Mouse (Mus musculus): Measurements from ENCODE around the gene 2010111I01Rik. TPM values are rescaled to one million over a fixed set of nuclear protein-coding genes. Genes with fewer than 3 reads are reported as not detected.
A peak's percentile ranks its signal among the peaks of the same experiment; 100 is the strongest.
"Not testable (repeated sequence)": the region's sequence is repeated elsewhere in the genome, so short reads cannot be mapped to it uniquely, and the experiment has no call there.

Gene 2010111I01Rik
- polyA plus RNA-seq, 1 experiment from 2014 or later = 16.5 TPM

DNA sequence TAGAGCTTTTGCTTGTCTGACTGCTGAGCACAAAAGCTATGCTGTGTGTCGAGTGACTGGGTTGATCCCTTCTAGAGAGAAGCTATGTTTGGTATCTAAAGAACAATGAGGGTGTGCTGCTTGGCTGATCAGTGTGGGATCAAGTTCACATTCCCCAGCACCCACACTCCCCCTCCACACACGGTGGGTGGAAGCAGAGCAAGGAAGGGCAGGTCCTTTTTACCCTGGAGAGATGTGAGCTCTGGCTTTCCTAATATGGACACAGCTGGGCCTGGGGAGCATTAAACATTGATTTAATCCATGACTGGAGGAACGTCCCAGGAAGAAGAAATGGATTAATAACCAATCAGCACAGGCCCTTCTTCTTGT is 267.0 kb downstream of the 2010111I01Rik start:
- Histone ChIP-seq H3K4me3 (replicated peaks) (no peak overlapping the region), H3K4me2 (no peak overlapping the region), H3K27me3 (no peaks in the 10 kb centered on the region), H3K9me3 (replicated peaks) (no peaks in the 10 kb centered on the region), H3K36me3 (no peaks in the 10 kb centered on the region), H3K4me1 (replicated peaks) (0 out of 2 replicates have a peak, but pooled peaks cover 6% of the 10 kb centered on the region), H3K9ac (no peak overlapping the region), H3K27ac (no peak overlapping the region)
- 0 out of 2 replicates have a peak, but pooled peaks have one; percentile 16 for ATAC-seq (ENCODE audit: low read depth)
- DNase-seq = no peak
- 35% methylated on average over 3 of the region's 3 CpGs for whole genome bisulfite sequencing (ENCODE audit: insufficient replicate concordance)

DNA sequence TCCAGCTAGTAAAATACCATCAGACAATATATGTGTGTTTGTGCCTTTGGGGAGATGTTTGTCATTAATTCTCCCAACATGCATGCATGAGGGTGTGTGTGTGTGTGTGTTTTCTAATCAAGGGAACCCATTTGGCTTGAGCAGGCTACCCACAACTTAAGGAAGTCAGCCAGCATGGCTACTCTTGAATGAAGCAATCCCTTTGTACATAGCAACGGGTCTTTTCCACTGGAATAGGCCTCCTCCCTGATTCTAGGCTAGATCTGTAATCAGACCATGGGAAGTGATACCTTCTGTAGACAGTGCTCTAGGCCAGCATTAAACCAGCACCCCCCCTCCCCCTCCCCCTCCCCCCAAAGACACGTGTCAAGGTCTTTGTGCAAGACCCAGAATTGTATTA is 267.9 kb downstream of the 2010111I01Rik start:
- H3K36me3 ChIP-seq = no peaks in the 10 kb centered on the region
- H3K9me3 ChIP-seq (replicated peaks) = no peaks in the 10 kb centered on the region
- no peak overlapping the region for H3K4me2 ChIP-seq
- H3K27me3 ChIP-seq = no peaks in the 10 kb centered on the region
- 51% methylated on average over 2 of the region's 2 CpGs for WGBS (ENCODE audit: insufficient replicate concordance)
- 0 out of 2 replicates have a peak, but pooled peaks cover 6% of the 10 kb centered on the region for H3K4me1 ChIP-seq (replicated peaks)
- no peak for DNase-seq
- H3K4me3 ChIP-seq (replicated peaks) = no peak overlapping the region
- H3K9ac ChIP-seq = no peak overlapping the region
- no peak overlapping the region for H3K27ac ChIP-seq
- ATAC-seq (ENCODE audit: low read depth) = no peak

DNA sequence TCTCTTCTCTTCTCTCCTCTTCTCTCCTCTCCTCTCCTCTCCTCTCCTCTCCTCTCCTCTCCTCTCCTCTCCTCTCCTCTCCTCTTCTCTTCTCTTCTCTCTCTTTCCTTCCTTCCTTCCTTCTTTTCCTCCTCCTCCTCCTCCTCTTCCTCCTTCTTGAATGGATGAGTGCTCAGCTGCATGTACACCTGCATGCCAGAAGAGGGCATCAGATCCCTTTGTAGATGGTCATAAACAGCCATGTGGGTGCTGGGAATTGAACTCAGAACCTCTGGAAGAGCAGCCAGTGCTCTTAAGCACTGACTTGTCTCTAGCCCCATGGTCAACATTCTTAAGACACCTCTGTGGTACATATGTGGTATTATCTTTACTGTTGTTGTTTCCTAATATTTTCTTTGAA is 269.8 kb downstream of the 2010111I01Rik start:
- H3K4me1 ChIP-seq (replicated peaks) = peaks cover 17% of the 10 kb centered on the region
- not testable (repeated sequence) for H3K36me3 ChIP-seq; H3K4me2 ChIP-seq; H3K9ac ChIP-seq; H3K27ac ChIP-seq; H3K27me3 ChIP-seq; H3K4me3 ChIP-seq (replicated peaks); H3K9me3 ChIP-seq (replicated peaks); ATAC-seq (ENCODE audit: low read depth); DNase-seq

DNA sequence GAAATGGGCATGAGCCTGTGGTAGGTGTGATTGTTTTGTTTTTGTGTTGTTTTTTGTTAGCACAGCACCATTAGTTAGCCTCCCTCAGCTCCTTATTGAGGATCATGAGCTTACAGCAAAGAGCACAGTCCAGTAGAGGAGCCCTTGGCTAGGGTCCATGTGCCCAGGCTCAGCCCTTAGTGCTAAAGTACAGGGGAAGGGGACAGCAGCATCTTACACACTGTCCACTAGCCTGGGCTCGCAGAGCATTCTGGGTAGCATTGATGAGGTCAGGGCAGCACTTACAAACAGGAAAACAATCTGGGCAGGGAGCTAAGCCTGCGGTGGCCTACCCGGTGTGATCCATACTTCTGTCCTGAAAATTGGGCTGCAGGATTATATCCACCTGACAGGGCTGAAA is 270.9 kb downstream of the 2010111I01Rik start:
- WGBS (ENCODE audit: insufficient replicate concordance) = 62% methylated on average over 3 of the region's 3 CpGs
- DNase-seq (no peak), ATAC-seq (ENCODE audit: low read depth) (no peak)
- no peak overlapping the region for H3K27ac ChIP-seq
- no peaks in the 10 kb centered on the region for H3K9me3 ChIP-seq (replicated peaks)
- no peak overlapping the region for H3K4me2 ChIP-seq
- H3K27me3 ChIP-seq = no peaks in the 10 kb centered on the region
- H3K4me1 ChIP-seq (replicated peaks) = peaks cover 24% of the 10 kb centered on the region
- no peaks in the 10 kb centered on the region for H3K36me3 ChIP-seq
- no peak overlapping the region for H3K4me3 ChIP-seq (replicated peaks)
- H3K9ac ChIP-seq = no peak overlapping the region

DNA sequence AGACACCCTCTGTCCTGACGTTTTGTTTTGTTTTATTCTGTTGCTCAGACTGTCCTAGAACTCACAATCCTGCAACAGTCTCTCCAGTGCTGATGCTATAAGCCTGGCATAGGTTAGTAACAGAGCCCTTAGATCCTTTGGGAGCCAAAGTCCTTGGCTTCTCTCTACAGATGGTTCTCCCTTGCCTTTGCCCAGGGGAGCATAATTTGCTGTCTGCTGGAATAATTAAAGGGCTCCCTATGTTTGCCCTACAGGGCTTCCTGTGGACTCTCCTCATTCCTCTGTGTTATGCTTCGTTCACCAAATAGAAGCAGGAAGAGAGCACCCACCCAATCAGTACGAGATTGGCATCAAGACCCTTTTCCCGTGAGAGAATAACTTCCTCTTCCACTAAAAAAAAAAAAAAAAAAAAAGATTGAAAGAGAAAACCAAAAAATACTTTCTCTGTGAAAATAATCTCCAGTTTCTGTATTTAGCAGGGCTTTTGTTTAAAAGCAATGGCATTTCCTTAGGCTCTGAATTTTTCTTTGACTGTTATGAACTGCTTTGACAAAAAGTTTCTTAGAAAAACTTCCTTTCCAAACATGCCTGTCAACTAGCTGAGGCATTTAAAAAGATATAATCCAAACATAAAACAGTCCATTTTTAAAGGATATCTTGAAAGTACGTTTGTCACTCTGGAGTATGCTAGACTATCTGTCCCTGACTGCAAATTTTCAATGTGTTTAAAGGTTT is 271.6 kb downstream of the 2010111I01Rik start:
- Histone ChIP-seq H3K27ac (no peak overlapping the region), H3K27me3 (no peaks in the 10 kb centered on the region), H3K9ac (no peak overlapping the region), H3K4me3 (replicated peaks) (no peak overlapping the region), H3K4me1 (replicated peaks) (peaks cover 32% of the 10 kb centered on the region), H3K36me3 (no peaks in the 10 kb centered on the region), H3K4me2 (no peak overlapping the region), H3K9me3 (replicated peaks) (no peaks in the 10 kb centered on the region)
- 24% methylated on average over 5 of the region's 5 CpGs for WGBS (ENCODE audit: insufficient replicate concordance)
- ATAC-seq (ENCODE audit: low read depth) = no peak
- no peak for DNase-seq

DNA sequence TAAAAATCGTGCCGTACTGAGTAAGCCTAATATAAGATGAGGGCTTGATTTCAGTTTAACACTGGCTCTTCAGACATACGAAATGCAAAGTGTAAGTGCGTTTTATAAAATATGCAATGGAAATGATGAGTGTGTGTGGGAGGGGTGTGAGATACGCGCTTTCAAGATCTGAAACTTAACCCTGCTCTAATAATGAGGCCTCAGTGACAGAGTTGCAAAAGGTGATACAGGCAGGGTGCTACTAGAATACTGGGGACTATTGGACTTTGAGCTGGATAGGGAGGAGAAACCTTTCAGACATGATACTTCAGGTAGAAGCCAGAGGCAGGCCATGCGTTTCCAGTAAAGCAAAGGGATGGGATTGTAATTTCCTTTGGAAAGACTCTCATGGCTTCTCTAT is 273.4 kb downstream of the 2010111I01Rik start:
- ATAC-seq (ENCODE audit: low read depth) (no peak), DNase-seq (no peak)
- no peaks in the 10 kb centered on the region for H3K36me3 ChIP-seq
- no peak overlapping the region for H3K9ac ChIP-seq
- H3K4me2 ChIP-seq = no peak overlapping the region
- H3K27me3 ChIP-seq = no peaks in the 10 kb centered on the region
- WGBS (ENCODE audit: insufficient replicate concordance) = 87% methylated on average over 7 of the region's 7 CpGs
- H3K27ac ChIP-seq = no peak overlapping the region
- peaks cover 46% of the 10 kb centered on the region for H3K4me1 ChIP-seq (replicated peaks)
- no peak overlapping the region for H3K4me3 ChIP-seq (replicated peaks)
- no peaks in the 10 kb centered on the region for H3K9me3 ChIP-seq (replicated peaks)

DNA sequence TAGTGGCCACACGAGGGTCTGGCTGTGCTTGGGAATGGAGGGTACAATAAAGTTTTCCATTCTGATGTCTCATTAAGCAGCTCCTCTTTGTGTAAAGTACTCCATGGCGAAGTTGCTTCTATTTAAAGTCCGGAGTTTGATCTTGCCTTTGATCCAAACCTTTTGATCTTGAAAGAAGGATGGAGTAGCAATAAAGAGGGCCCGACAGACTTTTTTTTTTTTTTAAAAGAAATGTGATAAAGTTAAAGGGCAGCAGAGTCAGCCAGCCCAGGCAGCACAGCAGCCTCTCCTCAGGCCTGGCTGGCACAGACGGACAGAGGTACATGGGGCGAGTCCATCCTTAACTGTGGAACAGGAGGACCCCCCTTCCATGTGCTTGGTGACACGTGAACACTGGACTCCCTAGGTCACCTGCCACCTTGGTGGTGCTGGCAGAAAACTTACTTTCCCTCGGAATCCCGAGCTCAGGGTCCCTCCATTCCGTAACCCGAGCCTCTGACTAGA is 274.7 kb downstream of the 2010111I01Rik start:
- H3K9me3 ChIP-seq (replicated peaks) = no peaks in the 10 kb centered on the region
- H3K36me3 ChIP-seq = no peaks in the 10 kb centered on the region
- H3K9ac ChIP-seq = peak overlapping the region; percentile 88
- 25% methylated on average over 11 of the region's 11 CpGs for WGBS (ENCODE audit: insufficient replicate concordance)
- peak overlapping the region; percentile 80 for H3K4me3 ChIP-seq (replicated peaks)
- H3K4me1 ChIP-seq (replicated peaks) = peaks cover 46% of the 10 kb centered on the region
- peak overlapping the region; percentile 94 for H3K4me2 ChIP-seq
- H3K27me3 ChIP-seq = no peaks in the 10 kb centered on the region
- H3K27ac ChIP-seq = peak overlapping the region; percentile 83; the same call in 1 of the 2 replicates
- peak; percentile 53 for ATAC-seq (ENCODE audit: low read depth)
- no peak for DNase-seq

DNA sequence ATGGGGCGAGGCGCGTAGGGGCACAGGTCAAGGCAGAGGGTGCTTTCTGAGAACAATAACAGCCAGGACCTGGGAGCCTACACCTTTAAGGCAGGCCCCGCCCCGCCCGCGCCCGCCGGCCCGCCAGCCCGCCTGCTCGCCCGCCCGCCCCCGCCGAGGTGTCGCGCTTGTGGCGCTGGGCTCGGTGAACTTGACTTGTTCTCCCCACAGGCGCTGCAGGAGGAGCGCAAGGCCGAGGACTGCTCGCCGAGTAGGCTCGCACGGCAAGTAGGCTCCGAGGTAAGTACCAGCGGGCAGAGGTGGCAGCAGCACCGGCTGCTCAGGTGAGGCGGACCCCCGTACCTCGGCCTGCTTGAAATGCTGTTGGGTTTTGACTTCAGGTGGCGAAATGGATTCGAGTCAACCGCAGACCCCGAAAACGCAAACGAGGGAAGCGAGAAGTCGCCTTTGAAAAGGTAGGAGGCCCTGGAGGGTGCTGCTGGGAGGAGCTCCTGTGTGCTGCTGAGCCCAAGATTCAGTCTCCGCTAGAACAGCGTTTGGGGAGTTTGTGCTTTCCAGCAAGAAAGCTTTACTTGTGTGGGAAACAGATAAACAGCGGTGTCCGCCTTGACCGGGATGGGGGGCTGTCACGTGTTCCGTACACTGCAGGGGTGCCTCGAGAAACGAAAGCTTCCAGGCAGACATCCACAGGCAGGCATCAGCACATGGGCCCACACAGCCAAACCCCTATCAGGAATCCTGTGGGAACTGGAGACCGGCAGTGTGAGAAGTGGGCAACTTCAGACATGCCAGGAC is 275.4 kb downstream of the 2010111I01Rik start:
- ATAC-seq (ENCODE audit: low read depth) = peak; percentile 89
- no peaks in the 10 kb centered on the region for H3K9me3 ChIP-seq (replicated peaks)
- H3K4me2 ChIP-seq = peak overlapping the region; percentile 94
- H3K27me3 ChIP-seq = no peaks in the 10 kb centered on the region
- under 1% methylated on average over 49 of the region's 51 CpGs for WGBS (ENCODE audit: insufficient replicate concordance)
- H3K36me3 ChIP-seq = no peaks in the 10 kb centered on the region
- H3K4me1 ChIP-seq (replicated peaks) = peaks cover 46% of the 10 kb centered on the region
- peak overlapping the region; percentile 80 for H3K4me3 ChIP-seq (replicated peaks)
- DNase-seq = peak; percentile 68
- H3K27ac ChIP-seq = peak overlapping the region; percentile 83
- H3K9ac ChIP-seq = peak overlapping the region; percentile 88

DNA sequence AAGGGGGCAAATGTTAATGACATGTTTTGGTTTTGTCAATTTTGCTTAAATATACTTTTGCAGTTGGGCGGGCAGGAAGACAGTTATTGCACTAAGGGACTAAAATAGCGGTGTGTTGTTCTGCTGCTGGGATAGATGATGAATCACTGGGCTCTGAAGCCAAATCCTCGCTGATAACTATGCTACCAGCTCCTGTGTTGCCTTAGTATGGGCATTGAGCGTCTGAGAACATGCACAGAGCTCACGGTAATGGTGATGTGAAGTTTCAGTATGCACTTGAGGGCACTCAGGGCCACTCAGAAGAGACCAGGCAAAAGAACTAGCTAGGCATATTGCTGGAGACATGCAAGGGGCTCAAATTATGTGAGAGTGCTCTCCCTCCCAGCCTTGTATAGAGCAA is 276.1 kb downstream of the 2010111I01Rik start:
- Histone ChIP-seq H3K9me3 (replicated peaks) (no peaks in the 10 kb centered on the region), H3K27ac (0 out of 2 replicates have a peak overlapping the region, but pooled peaks have one; percentile 83), H3K4me3 (replicated peaks) (peak overlapping the region; percentile 80), H3K4me2 (peak overlapping the region; percentile 94), H3K27me3 (no peaks in the 10 kb centered on the region), H3K9ac (peak overlapping the region; percentile 88), H3K36me3 (peaks cover 3% of the 10 kb centered on the region; the same call in 1 of the 2 replicates), H3K4me1 (replicated peaks) (peaks cover 43% of the 10 kb centered on the region)
- ATAC-seq (ENCODE audit: low read depth) (no peak), DNase-seq (no peak)
- WGBS (ENCODE audit: insufficient replicate concordance) = 30% methylated on average over 5 of the region's 5 CpGs

DNA sequence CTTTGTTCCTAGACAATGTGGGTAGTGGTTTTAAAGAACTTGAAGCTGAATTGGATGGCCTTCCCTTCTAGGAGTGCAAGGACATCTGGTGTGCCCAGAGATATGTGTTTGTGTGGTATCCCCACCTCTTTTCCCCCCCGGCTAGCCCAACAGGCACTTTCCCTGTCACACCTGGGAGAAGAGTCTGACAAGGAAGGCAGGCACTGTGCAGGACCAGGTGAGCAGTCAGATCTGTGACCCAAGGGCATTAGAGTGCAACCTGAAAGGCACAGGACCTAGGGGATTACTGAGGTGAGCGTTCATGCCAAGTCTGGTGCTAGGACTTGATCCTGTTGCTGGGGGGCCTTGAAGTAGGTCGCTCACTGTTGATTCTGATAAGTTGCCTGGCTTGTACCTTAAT is 277.0 kb downstream of the 2010111I01Rik start:
- no peaks in the 10 kb centered on the region for H3K9me3 ChIP-seq (replicated peaks)
- WGBS (ENCODE audit: insufficient replicate concordance) = 73% methylated on average over 3 of the region's 3 CpGs
- ATAC-seq (ENCODE audit: low read depth) (no peak), DNase-seq (no peak)
- no peak overlapping the region for H3K27ac ChIP-seq
- H3K27me3 ChIP-seq = no peaks in the 10 kb centered on the region
- H3K4me3 ChIP-seq (replicated peaks) = no peak overlapping the region
- peak overlapping the region; percentile 4; the same call in 1 of the 2 replicates for H3K4me2 ChIP-seq
- H3K4me1 ChIP-seq (replicated peaks) = peaks cover 40% of the 10 kb centered on the region
- peaks cover 3% of the 10 kb centered on the region; the same call in 1 of the 2 replicates for H3K36me3 ChIP-seq
- H3K9ac ChIP-seq = no peak overlapping the region

DNA sequence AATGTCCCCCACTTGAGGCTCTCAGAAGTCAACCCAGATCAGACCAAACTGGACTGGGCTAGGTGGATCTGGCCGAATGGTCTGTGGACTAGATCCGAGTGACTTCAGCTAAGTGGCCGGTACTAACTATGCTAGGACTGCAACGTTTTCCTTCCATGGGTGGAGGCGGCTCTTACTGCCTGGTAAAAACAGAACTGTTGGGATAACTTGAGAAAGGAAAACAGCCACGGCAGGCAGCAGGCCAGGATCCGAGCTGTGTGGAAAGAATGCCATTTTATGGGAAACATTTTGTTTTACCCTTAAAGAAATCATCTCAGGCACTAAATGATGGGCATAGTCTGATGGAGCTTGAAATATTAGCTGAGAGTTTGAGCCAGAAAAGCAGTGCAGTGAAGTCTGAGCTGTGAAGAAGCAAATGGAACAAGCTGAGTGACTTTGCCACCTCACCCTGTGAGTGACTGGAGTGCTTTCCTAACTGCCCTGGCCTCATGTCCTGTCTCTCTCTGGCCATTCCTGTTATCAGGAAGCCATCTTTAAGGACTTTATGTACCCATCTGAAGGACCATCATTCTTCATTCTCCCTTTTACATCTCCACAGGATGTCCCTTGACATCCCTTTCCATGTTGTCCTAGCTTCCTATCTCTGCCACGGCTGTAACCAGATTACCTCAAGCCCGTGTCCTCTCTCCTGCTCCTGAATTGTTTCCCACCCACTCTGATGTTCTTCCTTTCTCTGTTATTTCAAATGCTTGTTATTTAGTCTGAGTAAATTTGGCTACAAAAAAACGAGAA is 277.9 kb downstream of the 2010111I01Rik start:
- Histone ChIP-seq H3K9ac (no peak overlapping the region), H3K4me2 (no peak overlapping the region), H3K36me3 (peaks cover 3% of the 10 kb centered on the region; the same call in 1 of the 2 replicates), H3K4me3 (replicated peaks) (no peak overlapping the region), H3K4me1 (replicated peaks) (peaks cover 40% of the 10 kb centered on the region), H3K27ac (no peak overlapping the region), H3K9me3 (replicated peaks) (no peaks in the 10 kb centered on the region), H3K27me3 (no peaks in the 10 kb centered on the region)
- no peak for DNase-seq
- 72% methylated on average over 10 of the region's 10 CpGs for WGBS (ENCODE audit: insufficient replicate concordance)
- no peak for ATAC-seq (ENCODE audit: low read depth)
